Mouse (Mus musculus): ENCODE data around the gene Bgn.

Gene Bgn

DNA sequence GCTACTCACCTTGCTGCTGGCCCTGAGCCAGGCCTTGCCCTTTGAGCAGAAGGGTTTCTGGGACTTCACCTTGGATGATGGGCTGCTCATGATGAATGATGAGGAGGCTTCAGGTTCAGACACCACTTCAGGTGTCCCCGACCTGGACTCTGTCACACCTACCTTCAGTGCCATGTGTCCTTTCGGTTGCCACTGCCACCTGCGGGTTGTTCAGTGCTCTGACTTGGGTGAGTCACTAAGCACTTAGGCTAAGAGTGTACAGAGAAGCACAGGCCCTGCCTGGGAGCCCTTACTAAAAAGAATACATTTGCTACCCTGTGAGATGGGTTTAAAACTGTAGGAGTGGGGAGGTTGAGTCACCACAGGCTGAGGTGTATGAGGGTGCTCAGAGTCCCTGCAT, 7.4 kb downstream of the Bgn start:
- DNase-seq = no peak

DNA sequence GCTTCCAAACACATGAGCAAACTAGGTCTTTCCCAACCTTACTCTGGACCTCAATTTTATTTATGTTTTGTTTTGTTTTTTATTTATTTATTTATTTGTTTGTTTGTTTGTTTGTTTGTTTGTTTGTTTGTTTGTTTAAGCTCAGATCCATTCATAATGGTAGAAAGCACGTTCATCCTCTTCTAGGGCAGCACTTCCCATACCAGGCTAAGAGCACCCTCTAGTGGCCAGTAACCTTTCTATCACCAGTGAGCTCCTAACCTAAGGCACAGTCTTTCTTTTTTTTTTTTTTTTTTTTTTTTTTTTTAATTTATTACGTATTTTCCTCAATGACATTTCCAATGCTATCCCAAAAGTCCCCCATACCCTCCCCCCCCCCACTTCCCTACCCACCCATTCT, 10.2 kb downstream of the Bgn start:
- peak; percentile 38 to 72 for DNase-seq

DNA sequence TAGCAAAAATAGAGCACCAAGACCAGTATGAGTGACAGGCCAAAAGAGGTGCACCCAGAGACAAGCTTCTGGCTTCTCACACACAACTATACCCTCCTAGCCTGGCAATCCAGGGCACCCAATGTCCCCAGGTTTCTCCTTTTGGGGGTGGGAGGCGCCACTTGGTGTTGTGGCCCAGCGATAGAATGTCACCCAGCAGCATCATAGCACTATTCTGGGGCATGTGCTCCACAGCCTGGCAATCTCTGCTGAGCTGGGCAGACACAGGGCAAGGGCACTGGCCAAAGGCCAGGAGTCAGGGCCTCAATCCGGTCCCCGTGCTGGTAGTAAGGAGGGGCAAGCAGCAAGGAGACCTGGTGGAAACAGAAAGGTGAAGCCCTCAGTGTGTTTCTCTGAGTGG, 13.3 kb downstream of the Bgn start:
- DNase-seq = no peak

DNA sequence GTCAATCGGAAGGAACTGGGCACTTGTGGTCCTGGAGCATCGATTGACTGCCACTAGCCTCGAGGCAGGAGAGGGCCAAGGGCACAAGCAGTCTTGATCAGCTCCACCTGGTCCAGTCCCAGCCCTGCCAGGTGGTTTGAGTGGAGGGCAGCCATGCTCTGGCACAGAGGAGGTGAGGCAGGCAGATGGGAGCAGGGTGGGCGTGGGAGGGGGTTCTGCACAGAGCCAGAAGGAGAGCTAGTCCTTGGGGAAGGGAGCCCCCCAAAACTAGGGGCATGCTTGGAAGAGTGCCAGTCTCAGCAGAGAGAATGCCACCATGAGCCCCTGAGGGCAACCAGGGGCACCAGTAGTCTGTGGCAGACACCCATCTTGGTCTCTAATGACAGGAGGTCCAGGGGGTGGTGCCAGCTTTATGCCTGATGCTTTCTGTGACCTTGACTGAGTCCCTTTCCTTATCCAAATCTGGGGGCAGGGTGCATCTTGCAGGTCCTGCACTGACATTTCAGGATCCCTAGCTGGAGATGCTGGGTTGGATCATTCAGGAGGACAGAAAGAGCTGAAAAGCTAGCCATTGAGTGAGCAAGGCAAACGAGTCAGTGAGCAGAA, 21.8 kb downstream of the Bgn start:
- DNase-seq = no peak

DNA sequence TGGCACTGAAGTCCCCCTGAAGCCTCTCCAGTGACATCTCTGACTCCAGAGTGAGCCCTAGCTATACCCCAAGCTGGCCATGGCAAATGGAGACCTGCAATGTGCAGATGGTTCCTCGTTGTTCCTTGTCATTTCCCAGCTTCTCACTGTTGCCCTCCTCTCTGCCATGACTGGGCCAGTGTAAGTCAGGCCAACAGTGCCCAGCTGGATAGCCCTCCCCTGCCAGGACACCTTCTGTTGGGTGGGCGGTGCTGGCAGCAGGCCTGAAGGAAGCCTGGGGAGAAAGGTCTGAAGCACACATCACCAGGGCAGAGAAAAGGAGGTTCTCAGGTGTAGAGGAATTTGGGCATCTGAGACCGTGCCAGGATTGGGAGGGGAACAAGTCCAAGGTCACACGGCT, 23.2 kb downstream of the Bgn start:
- DNase-seq = no peak

DNA sequence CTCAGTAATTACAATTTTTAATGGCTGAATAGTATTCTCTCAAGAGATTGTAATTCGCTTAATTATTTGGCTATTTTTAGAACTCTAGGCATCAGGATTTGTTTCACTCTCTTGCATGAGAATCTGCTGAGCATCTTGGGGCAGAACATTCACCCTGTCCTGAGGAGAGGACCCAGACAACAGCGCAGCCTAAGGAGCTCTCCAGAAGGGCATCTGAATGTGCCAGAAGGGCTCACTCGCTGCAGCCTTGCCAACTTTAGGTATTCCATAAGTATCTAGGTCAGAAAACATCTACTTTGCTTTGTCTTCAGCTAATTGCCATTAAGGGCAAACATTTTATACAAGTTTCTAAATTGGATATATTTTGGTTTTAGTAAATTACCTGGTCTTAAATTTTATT, 25.8 kb downstream of the Bgn start:
- DNase-seq = no peak

DNA sequence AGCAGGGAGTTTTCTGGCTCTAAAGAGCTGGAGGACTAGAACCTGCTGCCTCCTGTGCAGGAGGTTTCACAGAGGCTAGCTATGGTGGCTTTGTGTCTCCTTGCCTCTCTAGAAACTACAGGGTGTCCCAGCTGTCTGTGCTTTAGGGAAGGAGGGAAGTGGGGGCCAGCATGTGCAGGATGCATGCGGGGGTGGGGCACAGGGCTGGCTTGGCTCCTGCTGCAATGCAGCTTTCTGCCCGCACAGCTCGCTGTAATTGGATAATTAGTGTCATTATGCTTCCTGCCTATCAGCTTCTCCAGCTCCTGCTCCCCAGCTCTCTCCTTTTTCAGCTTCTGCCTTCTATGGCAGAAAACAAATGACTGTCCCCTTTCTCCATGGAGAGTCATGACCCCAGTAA, 29.5 kb downstream of the Bgn start:
- DNase-seq = no peak

DNA sequence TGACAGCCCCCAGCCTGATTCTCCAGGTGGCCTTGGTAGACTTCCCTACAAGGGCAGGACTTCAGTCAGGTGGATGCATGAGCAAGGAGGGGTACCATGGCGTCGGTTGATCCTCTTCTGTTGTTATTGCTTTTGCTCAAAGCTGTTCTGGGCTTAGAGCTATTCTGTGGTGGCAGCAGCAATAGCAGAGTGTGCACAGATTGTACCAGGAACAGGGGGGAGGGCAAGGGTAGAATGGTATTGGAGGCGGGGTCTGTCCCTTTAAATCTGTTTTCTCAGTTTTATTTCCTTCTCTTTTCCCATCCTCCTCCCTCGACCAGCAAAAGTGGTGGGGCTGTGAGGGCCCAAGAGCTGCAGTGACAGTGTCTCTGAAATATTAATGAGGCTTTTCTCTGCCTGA, 33.2 kb downstream of the Bgn start:
- no peak for DNase-seq

DNA sequence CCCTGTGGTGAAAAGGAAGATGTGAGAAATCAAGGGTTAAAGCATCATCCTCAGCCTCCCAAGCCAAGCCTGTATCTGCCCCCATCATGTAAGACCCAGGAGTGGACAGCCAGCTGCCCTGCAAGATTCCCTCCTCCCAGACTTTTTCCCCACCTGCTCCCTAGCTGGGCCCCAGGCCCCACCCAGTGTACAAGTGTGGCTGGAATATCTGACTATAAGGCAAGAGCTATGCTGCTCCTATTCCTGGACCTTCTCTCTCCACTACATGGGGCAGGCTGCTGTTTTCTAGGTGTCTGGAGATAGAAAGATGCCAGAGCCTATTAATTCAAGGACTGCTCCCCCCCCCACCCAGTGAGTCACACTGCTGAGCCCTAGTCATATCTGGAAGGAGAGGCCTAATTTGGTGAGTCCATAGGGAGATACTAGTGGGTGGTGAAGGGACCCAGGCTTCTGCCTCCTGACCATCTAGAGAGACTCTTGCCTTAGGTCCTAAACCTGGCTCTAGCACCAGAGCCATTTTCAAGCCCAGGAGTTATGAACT, 33.7 kb downstream of the Bgn start:
- no peak for DNase-seq

DNA sequence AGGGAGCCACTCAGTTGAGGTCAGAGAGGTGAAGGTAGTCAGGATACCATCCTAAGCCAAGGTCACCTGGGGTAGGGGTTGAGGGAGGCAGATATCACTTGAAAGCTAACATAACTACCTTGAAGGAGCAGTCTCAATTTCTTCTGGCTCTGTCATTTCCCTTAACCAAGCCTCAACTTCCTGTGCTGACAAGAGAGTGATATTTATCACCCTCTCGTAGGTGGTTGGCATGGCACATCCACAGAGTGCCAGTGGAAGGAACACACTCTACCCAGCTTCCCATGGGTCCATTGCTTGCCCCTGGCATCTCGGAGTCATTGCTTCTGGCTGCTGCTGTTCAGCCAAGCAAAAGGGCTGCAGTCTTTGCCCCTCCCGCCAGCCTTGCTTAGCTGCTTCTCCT, 37.3 kb downstream of the Bgn start:
- DNase-seq = no peak

DNA sequence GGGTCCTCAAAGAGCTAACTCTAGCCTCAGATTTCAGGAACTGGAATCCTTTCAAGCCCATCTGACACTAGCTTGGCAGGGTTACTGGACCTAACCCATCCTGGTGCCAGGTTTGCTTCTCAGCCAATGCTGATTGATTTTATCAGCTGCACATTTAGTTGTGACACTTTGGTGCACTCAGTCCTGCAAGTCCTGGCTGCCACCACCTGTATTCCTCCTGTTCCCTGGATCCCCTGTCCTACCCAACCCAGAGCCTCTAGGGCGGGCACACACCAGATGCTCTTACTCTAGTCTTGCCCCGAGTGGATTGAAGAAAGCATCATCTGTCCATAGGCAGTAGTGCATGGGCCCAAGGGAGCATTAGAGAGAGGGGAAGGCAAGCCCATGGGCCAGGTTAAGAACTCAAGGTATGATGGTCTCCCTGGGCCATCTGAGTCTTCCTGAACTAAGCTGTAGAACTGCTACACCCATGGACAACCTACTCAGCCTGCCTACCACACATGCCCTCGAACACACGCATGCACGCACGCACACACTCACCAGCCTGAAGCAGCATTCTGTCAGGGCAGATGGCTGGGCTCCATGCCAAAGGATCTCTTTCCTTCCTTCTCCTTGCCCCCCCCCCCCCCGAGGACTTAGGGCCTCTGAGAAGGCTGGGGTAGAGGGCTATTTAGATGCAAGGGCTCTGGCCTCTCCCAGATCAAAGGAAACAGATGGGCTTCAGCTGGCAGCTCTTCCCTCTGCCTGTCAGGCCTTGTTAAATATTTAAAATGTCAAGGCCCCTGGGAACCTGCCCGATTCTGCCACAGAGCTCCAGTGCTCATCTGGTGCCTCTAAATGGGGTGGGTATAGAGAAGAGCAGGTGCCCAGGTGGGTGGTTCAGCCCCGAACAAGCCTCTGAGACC, 41.2 kb downstream of the Bgn start:
- DNase-seq = no peak

DNA sequence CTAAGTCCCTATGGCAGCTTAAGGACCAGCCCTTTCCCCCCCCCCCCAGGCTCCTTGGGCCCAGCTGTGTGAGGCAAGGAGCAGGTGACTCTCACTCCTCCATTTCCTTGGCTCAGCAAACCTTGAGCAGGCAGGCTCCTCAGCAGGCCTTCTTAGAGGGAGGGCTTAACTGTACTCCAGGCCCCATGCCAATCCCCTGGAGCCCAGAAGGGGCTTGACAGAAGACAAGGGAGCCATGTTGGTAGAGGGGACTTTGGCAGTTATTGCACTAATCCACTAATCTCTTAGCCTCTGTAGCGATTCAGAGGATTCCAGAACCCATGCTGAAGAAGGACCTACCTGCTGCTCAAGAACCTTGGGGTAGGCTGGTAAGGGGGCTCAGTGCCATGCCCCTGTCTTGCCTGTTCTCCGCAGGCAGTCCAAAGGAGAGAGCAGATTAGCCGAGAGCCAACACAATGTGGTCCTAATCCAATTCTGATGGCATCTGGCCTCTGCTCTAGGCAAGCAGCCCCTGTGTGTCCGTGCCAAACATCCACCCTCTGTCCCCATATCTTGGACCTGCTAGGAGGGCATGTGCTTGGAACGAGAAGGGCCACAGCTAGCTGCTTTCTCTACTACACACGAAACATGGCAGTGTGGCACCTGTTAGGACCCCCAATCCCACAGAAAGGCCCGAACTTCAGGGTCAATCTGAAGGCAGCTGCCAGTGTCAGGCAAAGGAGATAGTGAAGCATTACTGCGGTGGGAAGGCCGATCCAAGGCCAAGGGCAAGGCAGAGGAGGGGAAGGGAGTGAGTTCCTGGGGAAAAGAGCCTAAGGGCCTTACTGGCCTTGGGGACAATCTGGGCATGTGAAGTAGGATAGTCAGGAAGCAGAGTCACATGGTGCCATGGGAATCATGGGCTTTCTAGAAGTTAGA, 42.1 kb downstream of the Bgn start:
- DNase-seq = no peak

DNA sequence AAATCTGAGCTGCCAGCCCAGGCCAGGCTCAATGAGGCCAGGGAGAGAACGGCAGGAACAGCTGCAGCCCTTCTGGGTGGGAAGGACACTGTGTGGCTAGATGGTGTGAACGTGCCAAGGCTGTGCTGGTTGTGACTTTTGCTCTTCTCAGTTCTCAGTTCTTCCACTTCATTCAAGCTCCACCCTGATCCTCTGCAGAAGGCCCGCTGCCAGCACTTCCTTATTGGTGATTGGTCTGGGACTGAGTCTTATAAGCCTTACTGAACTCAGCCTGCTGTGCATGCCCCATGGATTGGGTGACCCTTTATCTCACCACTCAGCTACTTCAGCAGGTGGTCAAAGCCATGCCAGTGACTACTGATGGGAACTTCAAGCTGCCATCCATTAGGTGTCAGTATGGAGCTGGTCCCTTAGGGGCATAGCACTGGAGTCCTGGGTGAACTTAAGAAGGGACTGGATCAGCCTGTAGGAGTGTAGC, 43.0 kb downstream of the Bgn start:
- peak; percentile 3 to 5 for DNase-seq

DNA sequence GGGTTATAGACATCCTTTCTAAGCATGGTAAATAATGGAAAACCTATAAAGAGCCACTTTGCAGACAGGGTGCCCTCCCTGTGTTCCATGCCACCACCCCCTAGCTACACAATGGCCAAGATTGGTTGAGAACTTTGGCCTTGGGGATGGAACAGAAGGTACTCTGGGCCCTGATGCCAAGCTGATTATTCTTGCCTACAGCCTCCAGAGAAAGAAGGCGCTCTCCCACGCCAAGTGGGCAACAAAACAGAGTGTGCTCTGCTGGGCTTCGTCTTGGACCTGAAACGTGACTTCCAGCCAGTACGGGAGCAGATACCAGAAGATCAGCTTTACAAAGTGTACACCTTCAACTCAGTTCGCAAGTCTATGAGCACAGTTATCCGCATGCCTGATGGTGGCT, 54.5 kb downstream of the Bgn start:
- DNase-seq = no peak

DNA sequence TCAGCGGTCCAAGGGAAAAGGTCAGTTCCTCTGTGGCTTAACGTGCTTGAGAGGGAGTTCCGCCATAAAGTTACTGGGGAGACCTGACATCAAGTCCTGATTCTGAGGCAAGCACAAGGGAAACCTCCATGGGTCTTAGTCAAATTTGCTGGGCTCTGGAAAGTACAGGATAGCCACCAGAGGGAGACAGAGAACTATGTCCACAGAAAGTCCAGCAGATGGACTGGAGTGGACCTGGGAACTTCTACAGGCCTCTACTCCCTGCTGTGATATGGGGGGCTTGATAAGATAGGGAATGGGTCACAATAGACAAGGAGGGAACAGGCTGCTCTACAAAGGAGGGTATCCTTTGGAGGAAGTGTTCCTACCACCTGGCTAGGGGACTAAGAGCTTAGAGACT, 59.9 kb downstream of the Bgn start:
- DNase-seq = peak in 1 of 2 experiments; percentile 25
